13 mouse cellular contexts compared by ENCODE assay signal in the genomic region with DNA sequence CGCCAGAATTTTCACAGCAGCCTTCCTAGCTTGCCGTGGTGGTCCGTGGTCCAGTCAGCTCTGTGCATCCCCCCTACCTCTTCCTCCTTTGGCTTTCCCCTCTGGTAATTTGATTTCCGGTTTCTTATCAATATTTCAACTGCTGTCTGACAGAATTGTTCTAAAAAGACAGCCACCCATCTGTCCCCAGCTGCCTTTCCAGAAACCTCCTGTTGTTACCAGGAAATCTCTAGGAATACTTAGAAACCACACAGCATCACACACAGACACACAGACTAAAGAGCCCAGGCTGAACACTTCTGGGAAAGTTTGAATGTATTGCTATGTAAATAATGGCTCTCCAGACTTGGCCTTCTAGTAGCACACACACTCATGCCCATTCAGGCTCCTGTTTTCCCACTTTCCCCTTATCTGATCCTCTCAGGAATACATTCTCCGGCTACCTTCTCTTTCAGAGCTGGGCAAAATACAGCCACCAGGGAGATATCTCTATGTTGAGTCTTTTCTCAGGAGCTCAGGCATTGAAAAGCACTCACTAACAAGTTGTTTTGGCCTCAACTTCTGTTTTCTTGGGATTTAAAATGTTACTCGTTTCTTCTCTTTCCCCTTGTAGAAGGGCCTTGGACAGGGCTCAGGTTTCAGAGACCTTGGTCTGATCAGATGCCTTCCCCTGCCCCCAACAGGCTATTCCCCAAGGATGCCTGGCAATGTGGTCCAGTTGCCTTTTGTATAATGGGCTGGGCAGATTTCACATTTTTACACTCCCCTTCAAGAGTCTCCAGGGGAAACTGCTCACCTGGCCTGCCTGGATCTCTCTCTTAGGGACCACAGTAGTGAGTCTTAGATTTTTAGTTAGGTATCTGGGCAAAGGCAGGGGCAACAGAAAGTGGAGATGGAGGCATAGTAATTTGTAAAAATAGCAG. TPM values are rescaled to one million over a fixed set of nuclear protein-coding genes. Genes with fewer than 3 reads are reported as not detected.
A peak's percentile ranks its signal among the peaks of the same experiment; 100 is the strongest.
DNase-seq lines count a peak whose midpoint lies in the region; ATAC-seq and TF ChIP-seq lines count a peak whose summit lies in the region.
"Had no signal": no experiment of that assay in that cellular context is flagged by ENCODE, and none has a peak within 500 bp of the region (broad histone marks: within the 10 kb centered on the region; RNA-seq: fewer than 3 reads in every experiment).

No protein-coding gene starts in this region.

- peaks cover 27% of the 10 kb centered on the region for H3K4me1 ChIP-seq in intestine, embryonic 14.5 days (replicated peaks; ENCODE audit: control insufficient read depth, insufficient read depth, low read length)
- peaks cover 27% of the 10 kb centered on the region for H3K4me1 ChIP-seq in intestine, embryonic 15.5 days (replicated peaks)
- peaks cover 92% of the 10 kb centered on the region for H3K4me1 ChIP-seq in megakaryocyte, embryonic 14.5 days
- peaks cover 78% of the 10 kb centered on the region for H3K4me1 ChIP-seq in embryonic facial prominence, embryonic 10.5 days
- peaks cover 62% of the 10 kb centered on the region for H3K4me1 ChIP-seq in limb, embryonic 14.5 days (ENCODE audit: control insufficient read depth, insufficient read depth, low read length)

- no peak for ATAC-seq in intestine, embryonic 14.5 days (replicated peaks; ENCODE audit: low FRiP score, low TSS enrichment, low read depth)
- ATAC-seq in intestine, embryonic 15.5 days: no peak
- no peak for ATAC-seq in megakaryocyte, adult 5-6 weeks (ENCODE audit: poor library complexity, severe bottlenecking)
- ATAC-seq in limb, embryonic 14.5 days (ENCODE audit: low FRiP score, low read depth): no peak
- ATAC-seq: hindbrain, postnatal 0 days; midbrain, embryonic 13.5 days had no signal

- TF ChIP-seq POLR2A in limb, embryonic 14.5 days (IDR thresholded peaks at IDR 0.05; ENCODE audit: borderline replicate concordance, extremely low read depth, insufficient read depth, insufficient read length): no peak

- no peaks in the 10 kb centered on the region for H3K36me3 ChIP-seq in intestine, embryonic 14.5 days (ENCODE audit: control insufficient read depth, insufficient read depth, low read length)
- no peaks in the 10 kb centered on the region for H3K36me3 ChIP-seq in intestine, embryonic 15.5 days
- H3K36me3 ChIP-seq in megakaryocyte, embryonic 14.5 days (replicated peaks; ENCODE audit: low read length): peaks cover 26% of the 10 kb centered on the region
- H3K36me3 ChIP-seq in embryonic facial prominence, embryonic 10.5 days (replicated peaks): no peaks in the 10 kb centered on the region
- no peaks in the 10 kb centered on the region for H3K36me3 ChIP-seq in limb, embryonic 14.5 days (ENCODE audit: control insufficient read depth, insufficient read depth, low read length)
- H3K36me3 ChIP-seq: midbrain, embryonic 13.5 days had no signal

- H3K9ac ChIP-seq in intestine, embryonic 14.5 days (ENCODE audit: low read length): no peak overlapping the region
- H3K9ac ChIP-seq in intestine, embryonic 15.5 days: no peak overlapping the region
- 0 out of 2 replicates have a peak overlapping the region, but pooled peaks have one; percentile 25 for H3K9ac ChIP-seq in limb, embryonic 14.5 days (ENCODE audit: low read depth, low read length, severe bottlenecking)
- H3K9ac ChIP-seq: midbrain, embryonic 13.5 days had no signal

- peak; percentile 51 for DNase-seq in intestine, embryonic 14.5 days (ENCODE audit: low spot score)
- DNase-seq in embryonic facial prominence, embryonic 10.5 days (ENCODE audit: low spot score): peak; percentile 70
- DNase-seq in limb, embryonic 14.5 days (ENCODE audit: low spot score): no peak
- DNase-seq in cerebellum, postnatal 25 days: no peak
- DNase-seq: adrenal gland, adult 8-10 months; cerebellum, postnatal 10 days; spleen, adult 18-20 months had no signal

- no peak overlapping the region for H3K4me3 ChIP-seq in intestine, embryonic 14.5 days (ENCODE audit: low read depth, low read length)
- H3K4me3 ChIP-seq in intestine, embryonic 15.5 days (replicated peaks): no peak overlapping the region
- peak overlapping the region; percentile 92 for H3K4me3 ChIP-seq in megakaryocyte, embryonic 14.5 days (replicated peaks)
- H3K4me3 ChIP-seq in embryonic facial prominence, embryonic 10.5 days: peak overlapping the region; percentile 92
- H3K4me3 ChIP-seq in limb, embryonic 14.5 days (replicated peaks; ENCODE audit: low read length): no peak overlapping the region
- H3K4me3 ChIP-seq: erythroblast, embryonic 14.5 days; midbrain, embryonic 13.5 days had no signal

- H3K27ac ChIP-seq in intestine, embryonic 14.5 days (ENCODE audit: low read depth): no peak overlapping the region
- H3K27ac ChIP-seq in intestine, embryonic 15.5 days: no peak overlapping the region
- peak overlapping the region; percentile 97 for H3K27ac ChIP-seq in embryonic facial prominence, embryonic 10.5 days (replicated peaks)
- peak overlapping the region; percentile 48; the same call in 1 of the 2 replicates for H3K27ac ChIP-seq in limb, embryonic 14.5 days (replicated peaks; ENCODE audit: low read depth, low read length)
- H3K27ac ChIP-seq: hindbrain, postnatal 0 days; midbrain, embryonic 13.5 days had no signal

- H3K4me2 ChIP-seq in intestine, embryonic 14.5 days (ENCODE audit: low read length): no peak overlapping the region
- no peak overlapping the region for H3K4me2 ChIP-seq in intestine, embryonic 15.5 days (replicated peaks)
- no peak overlapping the region for H3K4me2 ChIP-seq in limb, embryonic 14.5 days (replicated peaks; ENCODE audit: low read depth, low read length, severe bottlenecking)
- H3K4me2 ChIP-seq: midbrain, embryonic 13.5 days had no signal

- H3K27me3 ChIP-seq in intestine, embryonic 14.5 days (replicated peaks; ENCODE audit: control insufficient read depth, insufficient read depth, low read length): peaks cover 21% of the 10 kb centered on the region
- peaks cover 22% of the 10 kb centered on the region for H3K27me3 ChIP-seq in intestine, embryonic 15.5 days (replicated peaks)
- H3K27me3 ChIP-seq in megakaryocyte, embryonic 14.5 days (replicated peaks): no peaks in the 10 kb centered on the region
- peaks cover 66% of the 10 kb centered on the region for H3K27me3 ChIP-seq in embryonic facial prominence, embryonic 10.5 days (replicated peaks; ENCODE audit: low read depth, poor library complexity, severe bottlenecking)
- 0 out of 2 replicates have a peak, but pooled peaks cover 3% of the 10 kb centered on the region for H3K27me3 ChIP-seq in limb, embryonic 14.5 days (ENCODE audit: control insufficient read depth, insufficient read depth, low read length)

- no peaks in the 10 kb centered on the region for H3K9me3 ChIP-seq in intestine, embryonic 14.5 days (ENCODE audit: control insufficient read depth, low read length)
- H3K9me3 ChIP-seq in intestine, embryonic 15.5 days: no peaks in the 10 kb centered on the region
- H3K9me3 ChIP-seq in megakaryocyte, embryonic 14.5 days: no peaks in the 10 kb centered on the region
- no peaks in the 10 kb centered on the region for H3K9me3 ChIP-seq in embryonic facial prominence, embryonic 10.5 days
- no peaks in the 10 kb centered on the region for H3K9me3 ChIP-seq in limb, embryonic 14.5 days (ENCODE audit: control insufficient read depth, low read length)
- H3K9me3 ChIP-seq: midbrain, embryonic 13.5 days had no signal

- 20% methylated on average over 6 of the region's 6 CpGs for WGBS in intestine, embryonic 14.5 days
- WGBS in intestine, embryonic 15.5 days: 18% methylated on average over 6 of the region's 6 CpGs
- 7% methylated on average over 6 of the region's 6 CpGs for WGBS in embryonic facial prominence, embryonic 10.5 days
- 12% methylated on average over 6 of the region's 6 CpGs for WGBS in limb, embryonic 14.5 days

RNA-seq across cellular contexts. Expression of gene Fli1, which starts 7.1 kb away (rescaled TPM):
- polyA plus RNA-seq in intestine, embryonic 14.5 days (2014; fragmentation: Nextera tagmentation; extraction: Ambion mirVana): 14.8 and 15.0 TPM in 2 replicates
- 12.6 and 14.4 TPM in 2 replicates for polyA plus RNA-seq in intestine, embryonic 15.5 days (2015; fragmentation: Nextera tagmentation; extraction: Ambion mirVana)
- 20.8 and 61.7 TPM in 2 replicates for polyA plus RNA-seq in megakaryocyte, embryonic 14.5 days (2012; ENCODE audit: insufficient read depth, low replicate concordance)
- total RNA-seq in megakaryocyte, adult 5-6 weeks (2015): 89.0 and 92.7 TPM in 2 replicates
- 95.8 and 106 TPM in 2 replicates for total RNA-seq in megakaryocyte, adult 5-6 weeks (2017)
- 54.8 and 56.7 TPM in 2 replicates for polyA plus RNA-seq in embryonic facial prominence, embryonic 10.5 days (2016; fragmentation: Nextera tagmentation; extraction: Ambion mirVana)
- 10.1 and 11.5 TPM in 2 replicates for polyA plus RNA-seq in limb, embryonic 14.5 days (2012; rRNA removed)
- 22.2 and 25.7 TPM in 2 replicates for polyA plus RNA-seq in limb, embryonic 14.5 days (2014; fragmentation: Nextera tagmentation; extraction: Ambion mirVana)

Comparison
In these comparisons a context has a peak if more than half of its experiments do, and no peak if none do; other contexts are left out.
1. DNase-seq: peak in intestine, embryonic 14.5 days (single experiment) and embryonic facial prominence, embryonic 10.5 days (single experiment); none in limb, embryonic 14.5 days (single experiment) and cerebellum, postnatal 25 days (0 of 2).
2. H3K27ac ChIP-seq: peak in embryonic facial prominence, embryonic 10.5 days (single experiment) and limb, embryonic 14.5 days (single experiment); none in intestine, embryonic 14.5 days (single experiment) and intestine, embryonic 15.5 days (single experiment).
3. H3K4me3 ChIP-seq: peak in megakaryocyte, embryonic 14.5 days (single experiment) and embryonic facial prominence, embryonic 10.5 days (single experiment); none in intestine, embryonic 14.5 days (single experiment), intestine, embryonic 15.5 days (single experiment) and limb, embryonic 14.5 days (single experiment).